Comparison of ENCODE assay signal across 23 mouse cellular contexts in the genomic region with DNA sequence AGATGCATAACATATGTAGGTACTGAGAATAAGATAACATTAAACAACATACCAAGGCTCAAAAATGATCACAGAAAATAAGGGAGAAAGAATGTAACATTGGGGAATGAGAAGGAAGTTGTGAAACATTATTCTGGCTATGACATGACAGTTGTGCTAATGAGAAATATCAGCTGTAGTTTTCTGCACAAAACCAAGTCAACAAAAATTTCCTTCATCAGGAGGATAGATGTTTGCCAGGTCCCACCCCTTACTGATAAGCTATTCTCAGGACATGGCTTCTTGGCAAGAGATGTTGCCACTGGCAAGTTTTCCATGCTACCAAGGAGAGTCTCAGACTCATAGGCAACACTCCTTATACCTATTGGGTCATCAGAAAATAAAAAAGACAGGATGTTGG.
A peak's percentile ranks its signal among the peaks of the same experiment; 100 is the strongest.
DNase-seq lines count a peak whose midpoint lies in the region; ATAC-seq and TF ChIP-seq lines count a peak whose summit lies in the region.
"Had no signal": no experiment of that assay in that cellular context is flagged by ENCODE, and none has a peak within 500 bp of the region (broad histone marks: within the 10 kb centered on the region; RNA-seq: fewer than 3 reads in every experiment).

No protein-coding gene starts in this region.

- H3K27ac ChIP-seq in lung, embryonic 15.5 days, result no peak overlapping the region
- H3K27ac ChIP-seq in lung, postnatal 0 days (ENCODE audit: low read length), result no peak overlapping the region
- no peak overlapping the region for H3K27ac ChIP-seq in hindbrain, embryonic 10.5 days
- H3K27ac ChIP-seq: embryonic facial prominence, embryonic 10.5 days; forebrain, embryonic 10.5 days; heart, embryonic 13.5 days; hindbrain, embryonic 12.5 days; limb, embryonic 15.5 days; liver, embryonic 14.5 days; midbrain, embryonic 13.5 days had no signal

- H3K4me3 ChIP-seq in lung, embryonic 15.5 days, result no peak overlapping the region
- no peak overlapping the region for H3K4me3 ChIP-seq in lung, adult 2 months (replicated peaks; ENCODE audit: extremely low read depth, low read depth, low read length)
- H3K4me3 ChIP-seq in lung, postnatal 0 days (ENCODE audit: low read depth, low read length), result no peak overlapping the region
- no peak overlapping the region for H3K4me3 ChIP-seq in hindbrain, embryonic 10.5 days
- H3K4me3 ChIP-seq: embryonic facial prominence, embryonic 10.5 days; forebrain, embryonic 10.5 days; heart, embryonic 13.5 days; hindbrain, embryonic 12.5 days; limb, embryonic 15.5 days; megakaryocyte, embryonic 14.5 days; midbrain, embryonic 13.5 days had no signal

- no peaks in the 10 kb centered on the region for H3K27me3 ChIP-seq in lung, embryonic 15.5 days
- H3K27me3 ChIP-seq in lung, postnatal 0 days (replicated peaks; ENCODE audit: insufficient read depth, low read length), result no peaks in the 10 kb centered on the region
- H3K27me3 ChIP-seq in hindbrain, embryonic 10.5 days (ENCODE audit: insufficient read depth, poor library complexity, severe bottlenecking), result no peaks in the 10 kb centered on the region
- H3K27me3 ChIP-seq: heart, embryonic 13.5 days; hindbrain, embryonic 12.5 days; limb, embryonic 15.5 days; megakaryocyte, embryonic 14.5 days; midbrain, embryonic 13.5 days had no signal

- peak; percentile 56; the same call in 1 of the 2 replicates for TF ChIP-seq EP300 in lung, postnatal 0 days (IDR thresholded peaks at IDR 0.05)

- H3K9me3 ChIP-seq in lung, embryonic 15.5 days, result no peaks in the 10 kb centered on the region
- no peaks in the 10 kb centered on the region for H3K9me3 ChIP-seq in lung, postnatal 0 days (ENCODE audit: low read length)
- no peaks in the 10 kb centered on the region for H3K9me3 ChIP-seq in hindbrain, embryonic 10.5 days
- H3K9me3 ChIP-seq: embryonic facial prominence, embryonic 10.5 days; forebrain, embryonic 10.5 days; heart, embryonic 13.5 days; hindbrain, embryonic 12.5 days; limb, embryonic 15.5 days; megakaryocyte, embryonic 14.5 days; midbrain, embryonic 13.5 days had no signal

- TF ChIP-seq CTCF in lung, adult 2 months (IDR thresholded peaks at IDR 0.05; ENCODE audit: insufficient read depth, low read length), result no peak
- TF ChIP-seq CTCF in lung, postnatal 0 days (IDR thresholded peaks at IDR 0.05), result no peak

- peak; percentile 83; the same call in 1 of the 2 replicates for ATAC-seq in lung, embryonic 15.5 days (ENCODE audit: borderline replicate concordance, extremely low read depth, low FRiP score, low TSS enrichment)
- peak; percentile 69 for ATAC-seq in lung, postnatal 0 days
- ATAC-seq: CD4-positive, CD25-positive, alpha-beta regulatory T cell, adult 4 months; forebrain, postnatal 0 days; midbrain, embryonic 13.5 days had no signal

- no peaks in the 10 kb centered on the region for H3K36me3 ChIP-seq in lung, embryonic 15.5 days
- no peaks in the 10 kb centered on the region for H3K36me3 ChIP-seq in lung, postnatal 0 days (ENCODE audit: insufficient read depth, low read length)
- no peaks in the 10 kb centered on the region for H3K36me3 ChIP-seq in hindbrain, embryonic 10.5 days
- H3K36me3 ChIP-seq: embryonic facial prominence, embryonic 10.5 days; forebrain, embryonic 10.5 days; heart, embryonic 13.5 days; hindbrain, embryonic 12.5 days; limb, embryonic 15.5 days; midbrain, embryonic 13.5 days had no signal

- peak; percentile 51 to 61 for DNase-seq in heart, adult 18-20 months
- no peak for DNase-seq in heart, postnatal 4 days
- no peak for DNase-seq in lung, adult 2 months
- DNase-seq in lung, postnatal 0 days (ENCODE audit: low spot score), result peak; percentile 73
- no peak for DNase-seq in hindbrain, embryonic 10.5 days (ENCODE audit: low spot score)
- DNase-seq in layer of hippocampus, adult 9-11 months, result no peak
- DNase-seq: adrenal gland, postnatal 36 days; cerebellum, adult 9-11 months; forebrain, postnatal 0 days; gastrocnemius, postnatal 14 days; kidney, adult 18-20 months; kidney, postnatal 10 days; left cerebral cortex, postnatal 4 days had no signal

- H3K9ac ChIP-seq in lung, embryonic 15.5 days, result no peak overlapping the region
- H3K9ac ChIP-seq in lung, postnatal 0 days (replicated peaks; ENCODE audit: low read depth), result no peak overlapping the region
- H3K9ac ChIP-seq: forebrain, postnatal 0 days; heart, embryonic 13.5 days; hindbrain, embryonic 12.5 days; limb, embryonic 15.5 days; liver, embryonic 14.5 days; midbrain, embryonic 13.5 days had no signal

- H3K4me2 ChIP-seq in lung, embryonic 15.5 days, result no peak overlapping the region
- H3K4me2 ChIP-seq in lung, postnatal 0 days (replicated peaks; ENCODE audit: low read depth, low read length), result no peak overlapping the region
- H3K4me2 ChIP-seq: heart, embryonic 13.5 days; hindbrain, embryonic 12.5 days; limb, embryonic 15.5 days; midbrain, embryonic 13.5 days had no signal

- TF ChIP-seq POLR2A in lung, adult 2 months (IDR thresholded peaks at IDR 0.05; ENCODE audit: borderline replicate concordance, extremely low read depth, low read depth, low read length), result no peak

- H3K4me1 ChIP-seq in lung, embryonic 15.5 days, result no peaks in the 10 kb centered on the region
- H3K4me1 ChIP-seq in lung, adult 2 months (ENCODE audit: control insufficient read depth, insufficient read depth, low read length), result no peaks in the 10 kb centered on the region
- no peaks in the 10 kb centered on the region for H3K4me1 ChIP-seq in lung, postnatal 0 days (ENCODE audit: insufficient read depth, low read depth, low read length)
- no peaks in the 10 kb centered on the region for H3K4me1 ChIP-seq in hindbrain, embryonic 10.5 days (replicated peaks)
- H3K4me1 ChIP-seq: embryonic facial prominence, embryonic 10.5 days; forebrain, embryonic 10.5 days; heart, embryonic 13.5 days; hindbrain, embryonic 12.5 days; limb, embryonic 15.5 days; megakaryocyte, embryonic 14.5 days; midbrain, embryonic 13.5 days had no signal

Comparison
In these comparisons a context has a peak if more than half of its experiments do, and no peak if none do; other contexts are left out.
1. DNase-seq: peak in heart, adult 18-20 months (2 of 2) and lung, postnatal 0 days (single experiment); none in heart, postnatal 4 days (single experiment), lung, adult 2 months (single experiment), hindbrain, embryonic 10.5 days (single experiment) and layer of hippocampus, adult 9-11 months (single experiment).